Mouse (Mus musculus): ENCODE results near the gene Pdcd1. TPM values are rescaled to one million over a fixed set of nuclear protein-coding genes. Genes with fewer than 3 reads are reported as not detected.
"Not testable (repeated sequence)": the region's sequence is repeated elsewhere in the genome, so short reads cannot be mapped to it uniquely, and the experiment has no call there.

Pdcd1 gene
- polyA plus RNA-seq, 1 experiment from 2014 or later = not detected

GRCm38 (mm10) chr1:94008826-94009225 is 43.5 kb downstream of the Pdcd1 start:
- not testable (repeated sequence) for H3K9me3 ChIP-seq (ENCODE audit: control insufficient read depth, low read length); H3K4me3 ChIP-seq (ENCODE audit: low read depth, low read length); H3K27ac ChIP-seq (ENCODE audit: low read depth, low read length); H3K36me3 ChIP-seq (ENCODE audit: control insufficient read depth, insufficient read depth, low read length); H3K4me2 ChIP-seq; H3K27me3 ChIP-seq (replicated peaks; ENCODE audit: control insufficient read depth, insufficient read depth, low read length); H3K4me1 ChIP-seq (replicated peaks; ENCODE audit: control insufficient read depth, insufficient read depth, low read length); DNase-seq (ENCODE audit: low spot score); H3K9ac ChIP-seq (ENCODE audit: low read depth, low read length); ATAC-seq (replicated peaks; ENCODE audit: low FRiP score)
- WGBS = 84% methylated on average over 15 of the region's 19 CpGs

- not testable (repeated sequence) for H3K4me1 ChIP-seq (replicated peaks; ENCODE audit: control insufficient read depth, insufficient read depth, low read length); H3K9me3 ChIP-seq (ENCODE audit: control insufficient read depth, low read length); DNase-seq (ENCODE audit: low spot score); H3K4me2 ChIP-seq; H3K4me3 ChIP-seq (ENCODE audit: low read depth, low read length); ATAC-seq (replicated peaks; ENCODE audit: low FRiP score); H3K36me3 ChIP-seq (ENCODE audit: control insufficient read depth, insufficient read depth, low read length); H3K27me3 ChIP-seq (replicated peaks; ENCODE audit: control insufficient read depth, insufficient read depth, low read length); H3K9ac ChIP-seq (ENCODE audit: low read depth, low read length); H3K27ac ChIP-seq (ENCODE audit: low read depth, low read length)
- 64% methylated on average over 2 of the region's 2 CpGs for WGBS
Observed at GRCm38 (mm10) chr1:94005954-94006506, 46.3 kb downstream of the Pdcd1 start.

- H3K27me3 ChIP-seq (replicated peaks; ENCODE audit: control insufficient read depth, insufficient read depth, low read length) = no peaks in the 10 kb centered on the region
- H3K4me1 ChIP-seq (replicated peaks; ENCODE audit: control insufficient read depth, insufficient read depth, low read length) = no peaks in the 10 kb centered on the region
- no peaks in the 10 kb centered on the region for H3K9me3 ChIP-seq (ENCODE audit: control insufficient read depth, low read length)
- no peak overlapping the region for H3K4me2 ChIP-seq
- H3K9ac ChIP-seq (ENCODE audit: low read depth, low read length) = no peak overlapping the region
- no peaks in the 10 kb centered on the region for H3K36me3 ChIP-seq (ENCODE audit: control insufficient read depth, insufficient read depth, low read length)
- WGBS = 71% methylated on average over 2 of the region's 2 CpGs
- no peak for DNase-seq (ENCODE audit: low spot score)
- no peak overlapping the region for H3K27ac ChIP-seq (ENCODE audit: low read depth, low read length)
- ATAC-seq (replicated peaks; ENCODE audit: low FRiP score) = no peak
- H3K4me3 ChIP-seq (ENCODE audit: low read depth, low read length) = no peak overlapping the region
Observed at GRCm38 (mm10) chr1:94001023-94001422, 51.3 kb downstream of the Pdcd1 start.

GRCm38 (mm10) chr1:93991491-93991890 is 60.9 kb downstream of the Pdcd1 start:
- H3K4me3 ChIP-seq (ENCODE audit: low read depth, low read length); H3K9ac ChIP-seq (ENCODE audit: low read depth, low read length); H3K27ac ChIP-seq (ENCODE audit: low read depth, low read length); ATAC-seq (replicated peaks; ENCODE audit: low FRiP score); H3K4me2 ChIP-seq; H3K9me3 ChIP-seq (ENCODE audit: control insufficient read depth, low read length); H3K36me3 ChIP-seq (ENCODE audit: control insufficient read depth, insufficient read depth, low read length); H3K27me3 ChIP-seq (replicated peaks; ENCODE audit: control insufficient read depth, insufficient read depth, low read length); DNase-seq (ENCODE audit: low spot score); H3K4me1 ChIP-seq (replicated peaks; ENCODE audit: control insufficient read depth, insufficient read depth, low read length): not testable (repeated sequence)
- 73% methylated on average over 3 of the region's 3 CpGs for WGBS

GRCm38 (mm10) chr1:93991068-93991467 is 61.3 kb downstream of the Pdcd1 start:
- H3K27ac ChIP-seq (ENCODE audit: low read depth, low read length); H3K27me3 ChIP-seq (replicated peaks; ENCODE audit: control insufficient read depth, insufficient read depth, low read length); H3K4me2 ChIP-seq; H3K4me1 ChIP-seq (replicated peaks; ENCODE audit: control insufficient read depth, insufficient read depth, low read length); H3K36me3 ChIP-seq (ENCODE audit: control insufficient read depth, insufficient read depth, low read length); H3K9me3 ChIP-seq (ENCODE audit: control insufficient read depth, low read length); H3K4me3 ChIP-seq (ENCODE audit: low read depth, low read length); DNase-seq (ENCODE audit: low spot score); H3K9ac ChIP-seq (ENCODE audit: low read depth, low read length): not testable (repeated sequence)
- 0 out of 2 replicates have a peak, but pooled peaks have one; percentile 18 for ATAC-seq (replicated peaks; ENCODE audit: low FRiP score)
- WGBS = 25% methylated on average over 2 of the region's 2 CpGs

- ATAC-seq (replicated peaks; ENCODE audit: low FRiP score); H3K4me2 ChIP-seq; H3K4me3 ChIP-seq (ENCODE audit: low read depth, low read length); H3K27me3 ChIP-seq (replicated peaks; ENCODE audit: control insufficient read depth, insufficient read depth, low read length); H3K36me3 ChIP-seq (ENCODE audit: control insufficient read depth, insufficient read depth, low read length); H3K27ac ChIP-seq (ENCODE audit: low read depth, low read length); H3K9ac ChIP-seq (ENCODE audit: low read depth, low read length); DNase-seq (ENCODE audit: low spot score); H3K4me1 ChIP-seq (replicated peaks; ENCODE audit: control insufficient read depth, insufficient read depth, low read length); H3K9me3 ChIP-seq (ENCODE audit: control insufficient read depth, low read length): not testable (repeated sequence)
- WGBS = 82% methylated on average over 7 of the region's 8 CpGs
Observed at GRCm38 (mm10) chr1:93990209-93990608, 62.1 kb downstream of the Pdcd1 start, which contains the start of gene Gal3st2c. Gene Gal3st2c, plus strand, starts transcription at chr1:93990509.

GRCm38 (mm10) chr1:93988786-93989185 is 63.6 kb downstream of the Pdcd1 start:
- Histone ChIP-seq H3K27me3 (replicated peaks; ENCODE audit: control insufficient read depth, insufficient read depth, low read length) (no peaks in the 10 kb centered on the region), H3K36me3 (ENCODE audit: control insufficient read depth, insufficient read depth, low read length) (no peaks in the 10 kb centered on the region), H3K9ac (ENCODE audit: low read depth, low read length) (no peak overlapping the region), H3K4me1 (replicated peaks; ENCODE audit: control insufficient read depth, insufficient read depth, low read length) (no peaks in the 10 kb centered on the region), H3K4me2 (no peak overlapping the region), H3K27ac (ENCODE audit: low read depth, low read length) (no peak overlapping the region), H3K4me3 (ENCODE audit: low read depth, low read length) (no peak overlapping the region), H3K9me3 (ENCODE audit: control insufficient read depth, low read length) (no peaks in the 10 kb centered on the region)
- 47% methylated on average over 3 of the region's 3 CpGs for WGBS
- DNase-seq (ENCODE audit: low spot score) (no peak), ATAC-seq (replicated peaks; ENCODE audit: low FRiP score) (no peak)

Other genes starting within 250 kb of the Pdcd1 start
- gene Ing5, start 248.6 kb downstream of the Pdcd1 start, polyA plus RNA-seq (2014; fragmentation: Nextera tagmentation; extraction: Ambion mirVana) = 23.1 and 24.2 TPM in 2 replicates
- gene D2hgdh, start 227.6 kb downstream of the Pdcd1 start, polyA plus RNA-seq (2014; fragmentation: Nextera tagmentation; extraction: Ambion mirVana) = 10.1 and 12.3 TPM in 2 replicates
- not detected in 2 replicates for gene Gal3st2, start 191.2 kb downstream of the Pdcd1 start, polyA plus RNA-seq (2014; fragmentation: Nextera tagmentation; extraction: Ambion mirVana)
- not detected in 2 replicates for gene Gal3st2b, start 134.2 kb downstream of the Pdcd1 start, polyA plus RNA-seq (2014; fragmentation: Nextera tagmentation; extraction: Ambion mirVana)
- not detected in 2 replicates for gene Gal3st2c, start 62.0 kb downstream of the Pdcd1 start, polyA plus RNA-seq (2014; fragmentation: Nextera tagmentation; extraction: Ambion mirVana)
- gene Neu4, start 32.1 kb downstream of the Pdcd1 start, polyA plus RNA-seq (2014; fragmentation: Nextera tagmentation; extraction: Ambion mirVana) = not detected in 2 replicates